ENCODE assay signal across 24 mouse cellular contexts in the genomic region with DNA sequence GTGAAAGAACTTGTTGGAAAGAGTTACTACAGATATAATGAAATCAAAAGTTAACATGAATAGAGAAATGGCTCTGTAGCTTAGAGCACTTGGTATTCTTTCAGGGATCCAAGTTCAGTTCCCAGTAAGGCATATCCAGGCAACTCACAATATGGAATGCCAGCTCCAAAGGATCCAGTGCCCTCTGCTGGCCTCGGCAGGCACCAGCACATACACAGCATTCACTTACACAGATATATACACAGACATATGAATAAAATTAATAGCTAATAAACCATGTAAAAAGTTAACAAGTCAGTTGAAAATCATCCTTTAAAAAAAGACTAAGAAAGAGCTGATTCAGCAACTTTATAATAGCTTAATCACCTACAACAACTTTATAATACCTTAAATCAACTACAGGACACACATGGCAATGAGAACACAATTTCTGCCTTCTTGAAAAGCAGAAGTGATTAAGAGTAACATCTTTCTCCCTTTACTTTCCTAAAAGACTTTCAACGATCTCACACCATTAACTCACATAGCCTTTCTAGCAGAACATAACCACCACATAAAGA.
DNase-seq lines count a peak whose midpoint lies in the region; ATAC-seq and TF ChIP-seq lines count a peak whose summit lies in the region.
"Had no signal": no experiment of that assay in that cellular context is flagged by ENCODE, and none has a peak within 500 bp of the region (broad histone marks: within the 10 kb centered on the region; RNA-seq: fewer than 3 reads in every experiment).

No protein-coding gene starts in this region.

- no peak overlapping the region for H3K9ac ChIP-seq in intestine, postnatal 0 days (ENCODE audit: low read depth, low read length)
- no peak overlapping the region for H3K9ac ChIP-seq in intestine, embryonic 15.5 days
- no peak overlapping the region for H3K9ac ChIP-seq in lung, embryonic 14.5 days
- no peak overlapping the region for H3K9ac ChIP-seq in hindbrain, embryonic 14.5 days
- H3K9ac ChIP-seq: embryonic facial prominence, embryonic 13.5 days; forebrain, embryonic 13.5 days; limb, embryonic 12.5 days; midbrain, embryonic 12.5 days; neural tube, embryonic 13.5 days; stomach, embryonic 15.5 days had no signal

- DNase-seq in lung, embryonic 14.5 days: no peak
- no peak for DNase-seq in lung, postnatal 4 days
- DNase-seq in ES-CJ7 (ENCODE audit: low read depth, low spot score): peak; percentile 31
- no peak for DNase-seq in thymus, adult 18-20 months
- no peak for DNase-seq in hindbrain, embryonic 14.5 days (ENCODE audit: low spot score)
- DNase-seq: adrenal gland, postnatal 14 days; cerebellum, adult 8-10 months; cerebellum, postnatal 36 days; embryo, embryonic 11 days; kidney, adult 8-10 months; kidney, postnatal 25 days; lung, postnatal 14 days had no signal

- H3K4me1 ChIP-seq in intestine, postnatal 0 days (replicated peaks; ENCODE audit: control insufficient read depth, insufficient read depth, low read length): no peaks in the 10 kb centered on the region
- H3K4me1 ChIP-seq in intestine, embryonic 15.5 days (replicated peaks): no peaks in the 10 kb centered on the region
- H3K4me1 ChIP-seq in lung, embryonic 14.5 days (ENCODE audit: insufficient read depth): no peaks in the 10 kb centered on the region
- peaks cover 6% of the 10 kb centered on the region; the same call in 1 of the 2 replicates for H3K4me1 ChIP-seq in embryonic fibroblast, embryonic 13.5 days (ENCODE audit: control insufficient read depth, insufficient read depth, low read length)
- H3K4me1 ChIP-seq in hindbrain, embryonic 14.5 days (replicated peaks; ENCODE audit: control insufficient read depth, insufficient read depth, low read length): no peaks in the 10 kb centered on the region
- H3K4me1 ChIP-seq: hindbrain, embryonic 10.5 days; neural tube, embryonic 13.5 days; stomach, embryonic 15.5 days had no signal

- H3K4me3 ChIP-seq in intestine, postnatal 0 days (ENCODE audit: low read depth, low read length): no peak overlapping the region
- no peak overlapping the region for H3K4me3 ChIP-seq in intestine, embryonic 15.5 days (replicated peaks)
- H3K4me3 ChIP-seq in lung, embryonic 14.5 days (ENCODE audit: low read depth, low read length): no peak overlapping the region
- no peak overlapping the region for H3K4me3 ChIP-seq in embryonic fibroblast, embryonic 13.5 days (ENCODE audit: insufficient read depth, low read length)
- H3K4me3 ChIP-seq in hindbrain, embryonic 14.5 days (replicated peaks; ENCODE audit: low read length): no peak overlapping the region
- H3K4me3 ChIP-seq: embryonic facial prominence, embryonic 13.5 days; forebrain, embryonic 13.5 days; hindbrain, embryonic 10.5 days; limb, embryonic 12.5 days; midbrain, embryonic 12.5 days; neural tube, embryonic 13.5 days; stomach, embryonic 15.5 days had no signal

- H3K27ac ChIP-seq in intestine, postnatal 0 days (ENCODE audit: low read depth, low read length): no peak overlapping the region
- H3K27ac ChIP-seq in intestine, embryonic 15.5 days: no peak overlapping the region
- H3K27ac ChIP-seq in lung, embryonic 14.5 days (ENCODE audit: low read depth): no peak overlapping the region
- no peak overlapping the region for H3K27ac ChIP-seq in embryonic fibroblast, embryonic 13.5 days (ENCODE audit: insufficient read depth, low read length)
- no peak overlapping the region for H3K27ac ChIP-seq in hindbrain, embryonic 14.5 days
- H3K27ac ChIP-seq: embryonic facial prominence, embryonic 13.5 days; forebrain, embryonic 13.5 days; hindbrain, embryonic 10.5 days; limb, embryonic 12.5 days; midbrain, embryonic 12.5 days; neural tube, embryonic 13.5 days; stomach, embryonic 15.5 days had no signal

- no peak overlapping the region for H3K4me2 ChIP-seq in intestine, postnatal 0 days (replicated peaks; ENCODE audit: low read depth)
- no peak overlapping the region for H3K4me2 ChIP-seq in intestine, embryonic 15.5 days (replicated peaks)
- H3K4me2 ChIP-seq in lung, embryonic 14.5 days: no peak overlapping the region
- H3K4me2 ChIP-seq in hindbrain, embryonic 14.5 days (replicated peaks): no peak overlapping the region
- H3K4me2 ChIP-seq: embryonic facial prominence, embryonic 13.5 days; forebrain, embryonic 13.5 days; heart, embryonic 11.5 days; limb, embryonic 12.5 days; midbrain, embryonic 12.5 days; neural tube, embryonic 13.5 days; stomach, embryonic 15.5 days had no signal

- H3K36me3 ChIP-seq in intestine, postnatal 0 days (ENCODE audit: control insufficient read depth, insufficient read depth): no peaks in the 10 kb centered on the region
- no peaks in the 10 kb centered on the region for H3K36me3 ChIP-seq in intestine, embryonic 15.5 days
- no peaks in the 10 kb centered on the region for H3K36me3 ChIP-seq in lung, embryonic 14.5 days (ENCODE audit: insufficient read depth)
- no peaks in the 10 kb centered on the region for H3K36me3 ChIP-seq in hindbrain, embryonic 14.5 days (replicated peaks; ENCODE audit: control insufficient read depth, insufficient read depth)
- H3K36me3 ChIP-seq: embryonic facial prominence, embryonic 13.5 days; hindbrain, embryonic 10.5 days; limb, embryonic 12.5 days; midbrain, embryonic 12.5 days; neural tube, embryonic 13.5 days; stomach, embryonic 15.5 days had no signal

- TF ChIP-seq CTCF in intestine, postnatal 0 days (IDR thresholded peaks at IDR 0.05; ENCODE audit: low read depth): peak; percentile 33
- TF ChIP-seq CTCF in lung, embryonic 14.5 days (IDR thresholded peaks at IDR 0.05; ENCODE audit: low read depth): peak; percentile 37
- peak; percentile 3; the same call in 1 of the 2 replicates for TF ChIP-seq CTCF in embryonic fibroblast, embryonic 13.5 days (IDR thresholded peaks at IDR 0.05; ENCODE audit: borderline replicate concordance, insufficient read depth, low read length)

- ATAC-seq in intestine, postnatal 0 days: no peak
- no peak for ATAC-seq in intestine, embryonic 15.5 days
- no peak for ATAC-seq in lung, embryonic 14.5 days (ENCODE audit: insufficient read depth)
- ATAC-seq in hindbrain, embryonic 14.5 days (ENCODE audit: low FRiP score): no peak
- ATAC-seq: forebrain, embryonic 13.5 days; inflammation-experienced regulatory T-cells, adult 6 months had no signal

- no peaks in the 10 kb centered on the region for H3K9me3 ChIP-seq in intestine, postnatal 0 days (ENCODE audit: control insufficient read depth)
- H3K9me3 ChIP-seq in intestine, embryonic 15.5 days: no peaks in the 10 kb centered on the region
- H3K9me3 ChIP-seq in lung, embryonic 14.5 days (ENCODE audit: low read depth, low read length): no peaks in the 10 kb centered on the region
- no peaks in the 10 kb centered on the region for H3K9me3 ChIP-seq in hindbrain, embryonic 14.5 days (ENCODE audit: control insufficient read depth, low read length)
- H3K9me3 ChIP-seq: embryonic facial prominence, embryonic 13.5 days; forebrain, embryonic 13.5 days; hindbrain, embryonic 10.5 days; limb, embryonic 12.5 days; midbrain, embryonic 12.5 days; neural tube, embryonic 13.5 days; stomach, embryonic 15.5 days had no signal

- H3K27me3 ChIP-seq in intestine, postnatal 0 days (replicated peaks; ENCODE audit: control insufficient read depth, insufficient read depth, low read length): no peaks in the 10 kb centered on the region
- H3K27me3 ChIP-seq in intestine, embryonic 15.5 days (replicated peaks): no peaks in the 10 kb centered on the region
- no peaks in the 10 kb centered on the region for H3K27me3 ChIP-seq in lung, embryonic 14.5 days (ENCODE audit: insufficient read depth, low read length)
- H3K27me3 ChIP-seq in hindbrain, embryonic 14.5 days (ENCODE audit: control insufficient read depth, insufficient read depth, low read length): no peaks in the 10 kb centered on the region
- H3K27me3 ChIP-seq: embryonic facial prominence, embryonic 13.5 days; forebrain, embryonic 13.5 days; limb, embryonic 12.5 days; midbrain, embryonic 12.5 days; neural tube, embryonic 13.5 days; stomach, embryonic 15.5 days had no signal

- TF ChIP-seq POLR2A in embryonic fibroblast, embryonic 13.5 days (IDR thresholded peaks at IDR 0.05; ENCODE audit: low read depth, low read length): no peak

- WGBS in intestine, postnatal 0 days: 91% methylated on average over 2 of the region's 2 CpGs
- 95% methylated on average over 2 of the region's 2 CpGs for WGBS in intestine, embryonic 15.5 days
- WGBS in lung, embryonic 14.5 days: 92% methylated on average over 2 of the region's 2 CpGs
- WGBS in hindbrain, embryonic 14.5 days: 89% methylated on average over 2 of the region's 2 CpGs
